Mouse (Mus musculus): ENCODE measurements around the gene Gm49320. TPM values are rescaled to one million over a fixed set of nuclear protein-coding genes. Genes with fewer than 3 reads are reported as not detected.

Gm49320 gene
- total and polyA plus RNA-seq, 2 experiments, result 2.3 TPM; not detected in 1

DNA sequence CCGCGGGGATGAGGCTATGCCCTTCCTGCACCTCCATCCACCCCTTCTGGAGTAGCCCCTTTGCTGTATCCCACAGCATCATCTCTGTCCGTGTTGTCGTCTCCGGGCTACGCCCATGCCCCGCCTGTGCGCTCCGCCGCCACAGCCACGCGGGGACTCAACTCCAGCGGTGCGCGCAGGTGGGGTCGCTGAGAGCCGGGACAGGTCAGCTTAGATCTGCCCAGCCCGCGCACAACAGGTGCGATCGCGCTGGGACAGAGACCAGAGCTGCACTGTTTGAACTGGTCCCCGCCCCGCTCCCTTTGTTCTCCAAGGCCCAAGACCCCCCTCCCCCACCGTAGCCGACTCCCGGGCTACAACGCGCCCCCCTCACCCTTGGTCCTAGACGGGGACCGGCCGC is 20.0 kb downstream of the Gm49320 start:
- Histone ChIP-seq H3K4me1 (ENCODE audit: control insufficient read depth, insufficient read depth, low read length) (peaks cover 5% of the 10 kb centered on the region), H3K36me3 (ENCODE audit: control insufficient read depth, insufficient read depth, low read length) (peaks cover 5% of the 10 kb centered on the region), H3K79me2 (ENCODE audit: control insufficient read depth, insufficient read depth, low read length) (no peaks in the 10 kb centered on the region), H3K27me3 (ENCODE audit: control insufficient read depth, insufficient read depth, low read length) (no peaks in the 10 kb centered on the region), H3K27ac (replicated peaks; ENCODE audit: insufficient read depth, low read depth, low read length) (no peak overlapping the region), H3K4me3 (ENCODE audit: insufficient read depth, low read depth, low read length) (peak overlapping the region; percentile 33; the same call in 1 of the 2 replicates), H3K9ac (ENCODE audit: low read depth, low read length) (no peak overlapping the region)
- TF ChIP-seq POLR2A (IDR thresholded peaks at IDR 0.05; ENCODE audit: extremely low read depth, insufficient read depth, low read length) (no peak), CTCF (IDR thresholded peaks at IDR 0.05; ENCODE audit: low read depth, low read length) (no peak)
- no peak for DNase-seq (ENCODE audit: extremely low read depth, low read depth, low spot score)
- 1% methylated on average over 32 of the region's 32 CpGs for WGBS

DNA sequence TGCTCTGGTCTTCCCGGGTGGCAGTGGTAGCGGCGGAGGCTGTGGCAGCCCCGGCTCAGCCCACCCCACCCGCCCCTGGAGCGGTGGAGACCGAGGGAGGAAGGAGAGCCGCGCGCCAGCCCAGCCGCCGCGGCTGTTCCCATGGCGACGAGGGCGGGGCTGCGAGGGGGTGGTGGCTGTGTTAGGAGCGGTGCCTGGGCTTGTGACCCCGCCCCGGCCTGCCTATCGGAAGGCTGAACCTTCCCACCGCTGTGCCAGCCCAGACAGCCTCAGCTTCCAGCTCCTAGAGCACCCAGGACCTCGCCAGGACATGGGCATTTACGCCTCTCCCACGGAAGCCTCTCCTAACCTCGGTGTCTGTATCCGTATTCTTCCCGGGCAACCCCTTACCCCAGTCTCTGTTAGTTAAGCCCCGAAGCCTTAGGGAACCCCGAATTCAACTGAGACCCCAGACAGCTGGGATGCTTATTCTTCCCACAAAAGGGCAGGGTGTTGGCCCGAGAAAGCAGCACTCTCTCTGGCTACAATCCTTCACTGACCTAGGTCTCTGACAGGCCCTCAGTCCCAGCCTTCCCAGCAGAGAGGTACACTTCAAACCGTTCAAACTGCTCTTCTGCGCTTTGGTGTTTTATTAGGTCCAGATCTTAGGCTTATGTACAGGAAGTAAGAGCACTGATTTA is 20.6 kb downstream of the Gm49320 start, which contains the start of gene Ctxn1:
TSS of gene Ctxn1 (minus strand) at position 150 of the 680 bp plus-strand sequence.
- WGBS, result 12% methylated on average over 26 of the region's 33 CpGs
- H3K27me3 ChIP-seq (ENCODE audit: control insufficient read depth, insufficient read depth, low read length), result no peaks in the 10 kb centered on the region
- TF ChIP-seq POLR2A (IDR thresholded peaks at IDR 0.05; ENCODE audit: extremely low read depth, insufficient read depth, low read length) (no peak), CTCF (IDR thresholded peaks at IDR 0.05; ENCODE audit: low read depth, low read length) (no peak)
- peak within 1 kb of the TSS; percentile 33; the same call in 1 of the 2 replicates for H3K4me3 ChIP-seq (ENCODE audit: insufficient read depth, low read depth, low read length)
- no peak within 1 kb of the TSS for H3K9ac ChIP-seq (ENCODE audit: low read depth, low read length)
- DNase-seq (ENCODE audit: extremely low read depth, low read depth, low spot score), result peak; percentile 68
- no peak within 1 kb of the TSS for H3K27ac ChIP-seq (replicated peaks; ENCODE audit: insufficient read depth, low read depth, low read length)
- H3K79me2 ChIP-seq (ENCODE audit: control insufficient read depth, insufficient read depth, low read length), result no peaks in the 10 kb centered on the region
- peaks cover 5% of the 10 kb centered on the region for H3K36me3 ChIP-seq (ENCODE audit: control insufficient read depth, insufficient read depth, low read length)
- H3K4me1 ChIP-seq (ENCODE audit: control insufficient read depth, insufficient read depth, low read length), result peaks cover 3% of the 10 kb centered on the region; the same call in 1 of the 2 replicates

DNA sequence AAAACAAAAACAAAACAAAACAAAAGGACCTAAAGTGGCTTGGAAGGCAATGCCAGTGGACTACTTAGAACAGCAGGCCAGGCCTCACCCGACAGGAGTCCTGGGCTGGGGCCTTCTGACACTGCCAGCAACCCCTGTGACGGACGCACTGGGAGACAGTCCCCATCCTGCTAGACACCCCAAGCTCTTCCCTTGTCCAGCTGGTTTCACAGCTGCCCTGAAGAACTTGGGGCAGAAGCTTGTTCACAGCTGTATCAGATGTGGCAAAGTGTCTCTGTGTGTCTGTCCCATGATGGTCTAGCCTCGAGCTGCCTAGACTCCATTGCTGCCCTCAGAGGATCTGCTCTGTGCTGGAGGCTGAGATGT is 21.1 kb downstream of the Gm49320 start:
- DNase-seq (ENCODE audit: extremely low read depth, low read depth, low spot score), result no peak
- no peak overlapping the region for H3K4me3 ChIP-seq (ENCODE audit: insufficient read depth, low read depth, low read length)
- peaks cover 5% of the 10 kb centered on the region for H3K36me3 ChIP-seq (ENCODE audit: control insufficient read depth, insufficient read depth, low read length)
- H3K27me3 ChIP-seq (ENCODE audit: control insufficient read depth, insufficient read depth, low read length), result no peaks in the 10 kb centered on the region
- H3K9ac ChIP-seq (ENCODE audit: low read depth, low read length), result no peak overlapping the region
- TF ChIP-seq CTCF (IDR thresholded peaks at IDR 0.05; ENCODE audit: low read depth, low read length), result no peak
- no peak for TF ChIP-seq POLR2A (IDR thresholded peaks at IDR 0.05; ENCODE audit: extremely low read depth, insufficient read depth, low read length)
- 92% methylated on average over 4 of the region's 4 CpGs for WGBS
- H3K27ac ChIP-seq (replicated peaks; ENCODE audit: insufficient read depth, low read depth, low read length), result no peak overlapping the region
- H3K79me2 ChIP-seq (ENCODE audit: control insufficient read depth, insufficient read depth, low read length), result no peaks in the 10 kb centered on the region
- 0 out of 2 replicates have a peak, but pooled peaks cover 3% of the 10 kb centered on the region for H3K4me1 ChIP-seq (ENCODE audit: control insufficient read depth, insufficient read depth, low read length)

DNA sequence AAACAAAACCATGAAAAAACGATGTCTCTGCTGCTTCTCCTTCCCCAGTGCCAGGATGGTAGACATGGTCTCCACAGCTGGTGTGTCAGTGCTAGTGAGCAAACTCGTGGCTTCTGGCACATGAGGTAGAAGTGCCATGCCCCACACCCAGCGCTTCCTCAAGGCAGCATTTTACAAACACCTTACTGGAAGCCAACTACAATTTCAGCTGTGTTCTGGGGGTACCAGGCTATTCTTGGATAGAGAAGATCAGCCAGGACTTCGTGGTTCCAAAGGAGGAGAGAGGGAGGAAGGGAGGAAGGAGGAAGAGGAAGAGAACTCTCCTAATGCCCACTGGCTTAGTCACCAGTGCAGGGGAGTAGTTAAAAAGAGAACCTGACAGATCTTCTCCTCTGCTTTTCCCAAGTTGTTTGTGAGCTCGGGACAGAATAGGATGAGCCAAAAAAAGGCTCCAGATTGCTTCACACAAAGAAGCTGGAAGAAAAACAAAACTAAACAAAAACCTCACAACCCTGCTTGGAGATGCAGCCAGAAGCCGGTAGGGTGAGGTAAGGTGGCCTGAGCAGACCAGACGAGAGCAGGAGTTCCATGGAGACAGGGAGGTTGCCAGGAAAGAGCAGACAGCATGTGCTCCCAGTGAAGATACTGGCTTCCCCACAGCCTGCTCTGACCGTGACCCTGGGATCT is 24.6 kb downstream of the Gm49320 start:
- H3K36me3 ChIP-seq (ENCODE audit: control insufficient read depth, insufficient read depth, low read length), result peaks cover 20% of the 10 kb centered on the region
- H3K27me3 ChIP-seq (ENCODE audit: control insufficient read depth, insufficient read depth, low read length), result no peaks in the 10 kb centered on the region
- no peak overlapping the region for H3K9ac ChIP-seq (ENCODE audit: low read depth, low read length)
- 77% methylated on average over 8 of the region's 8 CpGs for WGBS
- H3K4me3 ChIP-seq (ENCODE audit: insufficient read depth, low read depth, low read length), result no peak overlapping the region
- H3K27ac ChIP-seq (replicated peaks; ENCODE audit: insufficient read depth, low read depth, low read length), result no peak overlapping the region
- no peak for TF ChIP-seq POLR2A (IDR thresholded peaks at IDR 0.05; ENCODE audit: extremely low read depth, insufficient read depth, low read length)
- no peak for TF ChIP-seq CTCF (IDR thresholded peaks at IDR 0.05; ENCODE audit: low read depth, low read length)
- no peak for DNase-seq (ENCODE audit: extremely low read depth, low read depth, low spot score)
- no peaks in the 10 kb centered on the region for H3K79me2 ChIP-seq (ENCODE audit: control insufficient read depth, insufficient read depth, low read length)
- H3K4me1 ChIP-seq (ENCODE audit: control insufficient read depth, insufficient read depth, low read length), result 0 out of 2 replicates have a peak, but pooled peaks cover 3% of the 10 kb centered on the region

DNA sequence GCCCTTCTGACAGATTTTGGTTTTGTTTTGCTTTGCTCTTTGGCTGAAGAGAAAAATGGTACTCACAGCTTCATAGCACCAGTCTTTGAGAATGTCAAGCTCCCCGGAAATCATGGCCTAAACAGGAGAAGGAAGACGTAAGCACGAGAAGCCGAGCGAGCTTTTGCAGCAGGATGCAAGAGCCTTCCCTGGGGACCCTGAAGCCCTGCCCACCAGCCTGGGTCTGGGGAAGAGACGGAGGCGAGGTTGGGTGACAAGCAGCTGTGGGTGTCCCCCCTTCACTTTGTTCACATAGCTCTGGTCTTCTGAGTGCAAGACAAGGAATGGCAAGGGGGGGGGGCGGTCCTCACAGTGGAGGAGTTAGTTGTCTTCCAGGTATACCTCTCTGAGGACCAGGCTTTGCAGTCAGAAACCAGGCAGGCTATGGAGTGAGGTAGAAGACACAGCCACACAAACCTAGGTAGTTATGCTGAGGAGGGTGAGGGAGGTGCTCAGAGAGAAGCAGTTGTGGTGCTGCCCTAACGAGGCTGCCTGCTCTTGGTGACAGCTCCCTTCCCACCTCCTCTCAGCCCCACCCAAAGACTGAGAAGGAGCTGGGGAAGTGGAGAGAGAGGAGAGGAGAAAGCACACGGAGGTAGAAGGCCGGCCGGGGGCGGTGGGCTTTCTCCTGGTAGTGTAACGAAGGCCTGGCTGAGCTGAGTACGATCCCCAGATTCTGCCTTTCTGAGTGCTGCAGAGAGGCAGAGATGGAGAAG is 26.7 kb downstream of the Gm49320 start:
- WGBS, result 92% methylated on average over 15 of the region's 15 CpGs
- TF ChIP-seq CTCF (IDR thresholded peaks at IDR 0.05; ENCODE audit: low read depth, low read length) (no peak), POLR2A (IDR thresholded peaks at IDR 0.05; ENCODE audit: extremely low read depth, insufficient read depth, low read length) (no peak)
- H3K27ac ChIP-seq (replicated peaks; ENCODE audit: insufficient read depth, low read depth, low read length), result no peak overlapping the region
- H3K27me3 ChIP-seq (ENCODE audit: control insufficient read depth, insufficient read depth, low read length), result no peaks in the 10 kb centered on the region
- H3K79me2 ChIP-seq (ENCODE audit: control insufficient read depth, insufficient read depth, low read length), result no peaks in the 10 kb centered on the region
- H3K36me3 ChIP-seq (ENCODE audit: control insufficient read depth, insufficient read depth, low read length), result peaks cover 37% of the 10 kb centered on the region
- H3K4me1 ChIP-seq (ENCODE audit: control insufficient read depth, insufficient read depth, low read length), result no peaks in the 10 kb centered on the region
- no peak overlapping the region for H3K4me3 ChIP-seq (ENCODE audit: insufficient read depth, low read depth, low read length)
- no peak overlapping the region for H3K9ac ChIP-seq (ENCODE audit: low read depth, low read length)
- DNase-seq (ENCODE audit: extremely low read depth, low read depth, low spot score), result no peak

Measured in liver, adult 2 months (tissue).